Comparison of ENCODE assay signal across 21 mouse cellular contexts in genomic region chr8:105315073-105315769, GRCm38 (mm10). TPM values are rescaled to one million over a fixed set of nuclear protein-coding genes. Genes with fewer than 3 reads are reported as not detected.
DNase-seq lines count a peak whose midpoint lies in the region; ATAC-seq and TF ChIP-seq lines count a peak whose summit lies in the region.
"Had no signal": no experiment of that assay in that cellular context is flagged by ENCODE, and none has a peak within 500 bp of the region (broad histone marks: within the 10 kb centered on the region; RNA-seq: fewer than 3 reads in every experiment).

No protein-coding gene starts in this region.

- H3K9me3 ChIP-seq in hindbrain, embryonic 15.5 days: no peaks in the 10 kb centered on the region
- no peaks in the 10 kb centered on the region for H3K9me3 ChIP-seq in hindbrain, postnatal 0 days (ENCODE audit: low read length)
- H3K9me3 ChIP-seq in megakaryocyte, embryonic 14.5 days: no peaks in the 10 kb centered on the region
- H3K9me3 ChIP-seq: forebrain, embryonic 12.5 days; heart, embryonic 15.5 days had no signal

- no peak overlapping the region for H3K9ac ChIP-seq in hindbrain, embryonic 15.5 days
- H3K9ac ChIP-seq in hindbrain, postnatal 0 days (replicated peaks; ENCODE audit: low read length): no peak overlapping the region
- H3K9ac ChIP-seq: forebrain, embryonic 12.5 days; heart, embryonic 15.5 days had no signal

- no peak for TF ChIP-seq CTCF in hindbrain, postnatal 0 days (IDR thresholded peaks at IDR 0.05; ENCODE audit: low read depth)

- H3K27me3 ChIP-seq in hindbrain, embryonic 15.5 days: no peaks in the 10 kb centered on the region
- H3K27me3 ChIP-seq in hindbrain, postnatal 0 days (ENCODE audit: insufficient read depth, low read length): no peaks in the 10 kb centered on the region
- no peaks in the 10 kb centered on the region for H3K27me3 ChIP-seq in megakaryocyte, embryonic 14.5 days (replicated peaks)
- H3K27me3 ChIP-seq: forebrain, embryonic 12.5 days; heart, embryonic 15.5 days had no signal

- no peak overlapping the region for H3K27ac ChIP-seq in hindbrain, embryonic 15.5 days (replicated peaks)
- no peak overlapping the region for H3K27ac ChIP-seq in hindbrain, postnatal 0 days
- H3K27ac ChIP-seq: forebrain, embryonic 12.5 days; heart, embryonic 15.5 days; layer of hippocampus, adult 2 months had no signal

- H3K4me1 ChIP-seq in hindbrain, embryonic 15.5 days (replicated peaks): no peaks in the 10 kb centered on the region
- no peaks in the 10 kb centered on the region for H3K4me1 ChIP-seq in hindbrain, postnatal 0 days (ENCODE audit: insufficient read depth, low read length)
- H3K4me1 ChIP-seq in megakaryocyte, embryonic 14.5 days: peaks cover 95% of the 10 kb centered on the region
- H3K4me1 ChIP-seq: forebrain, embryonic 12.5 days had no signal

- intact Hi-C loops in left cerebral cortex, postnatal 10 days (cut with DNase I): no loop called here

- H3K36me3 ChIP-seq in hindbrain, embryonic 15.5 days: peaks cover 49% of the 10 kb centered on the region
- H3K36me3 ChIP-seq in hindbrain, postnatal 0 days (ENCODE audit: insufficient read depth, low read length): peaks cover 62% of the 10 kb centered on the region
- peaks cover 99% of the 10 kb centered on the region for H3K36me3 ChIP-seq in megakaryocyte, embryonic 14.5 days (replicated peaks; ENCODE audit: low read length)

- H3K4me3 ChIP-seq in hindbrain, embryonic 15.5 days: no peak overlapping the region
- no peak overlapping the region for H3K4me3 ChIP-seq in hindbrain, postnatal 0 days (ENCODE audit: low read length)
- peak overlapping the region; percentile 14 for H3K4me3 ChIP-seq in megakaryocyte, embryonic 14.5 days (replicated peaks)
- H3K4me3 ChIP-seq: forebrain, embryonic 12.5 days; heart, embryonic 15.5 days; layer of hippocampus, adult 2 months had no signal

- ATAC-seq in hindbrain, embryonic 15.5 days (ENCODE audit: low FRiP score, low read depth): 0 out of 2 replicates have a peak, but pooled peaks have one; percentile 12
- no peak for ATAC-seq in hindbrain, postnatal 0 days
- no peak for ATAC-seq in megakaryocyte, adult 5-6 weeks (ENCODE audit: poor library complexity, severe bottlenecking)
- ATAC-seq: activated CD4-positive, CD25-positive, alpha-beta regulatory T cell, adult 4 months; CD4-positive, CD25-positive, alpha-beta regulatory T cell, adult 4 months; midbrain, embryonic 16.5 days had no signal

- peak; percentile 58 for DNase-seq in cerebellum, adult 11 months
- no peak for DNase-seq in cerebellum, postnatal 4 days (ENCODE audit: low spot score in 2 of 2)
- DNase-seq in hindbrain, postnatal 0 days (ENCODE audit: low spot score): no peak
- no peak for DNase-seq in left cerebral cortex, postnatal 10 days (ENCODE audit: extremely low spot score in 1 of 2, low spot score in 2 of 2)
- DNase-seq in right cerebral cortex, postnatal 10 days (ENCODE audit: low spot score in 2 of 2): no peak
- DNase-seq: adrenal gland, postnatal 14 days; gastrocnemius, postnatal 14 days; heart, adult 18-20 months; heart, postnatal 4 days; kidney, adult 18-20 months; kidney, postnatal 14 days; layer of hippocampus, postnatal 36 days had no signal

- 89% methylated on average over 18 of the region's 18 CpGs for WGBS in hindbrain, embryonic 15.5 days
- WGBS in hindbrain, postnatal 0 days: 88% methylated on average over 18 of the region's 18 CpGs

- no peak overlapping the region for H3K4me2 ChIP-seq in hindbrain, embryonic 15.5 days
- H3K4me2 ChIP-seq in hindbrain, postnatal 0 days (ENCODE audit: low read depth, low read length): no peak overlapping the region
- H3K4me2 ChIP-seq: forebrain, embryonic 12.5 days; heart, embryonic 15.5 days had no signal

RNA-seq across cellular contexts. Expression of gene Elmo3, which starts 9.8 kb away (rescaled TPM):
- polyA plus RNA-seq in hindbrain, embryonic 15.5 days (2015; fragmentation: Nextera tagmentation; extraction: Ambion mirVana): 1.3 and 1.5 TPM in 2 replicates
- total RNA-seq in hindbrain, postnatal 0 days (2014; rRNA removed): 1.2 and 1.5 TPM in 2 replicates
- polyA plus RNA-seq in hindbrain, postnatal 0 days (2015; fragmentation: Nextera tagmentation; extraction: Ambion mirVana): 1.6 and 1.7 TPM in 2 replicates
- polyA plus RNA-seq in megakaryocyte, embryonic 14.5 days (2012; ENCODE audit: insufficient read depth, low replicate concordance): 0.63 TPM in 1 of 2 replicates, not detected in the other
- 0.46 and 0.58 TPM in 2 replicates for total RNA-seq in megakaryocyte, adult 5-6 weeks (2015)
- 0.20 and 0.51 TPM in 2 replicates for total RNA-seq in megakaryocyte, adult 5-6 weeks (2017)
- total RNA-seq in left cerebral cortex, postnatal 10 days (2021): under 1 TPM; 0.41 to 0.83 TPM

RNA-seq across cellular contexts. Expression of gene Lrrc29, which starts 10.9 kb away (rescaled TPM):
- 0.80 and 0.85 TPM in 2 replicates for polyA plus RNA-seq in hindbrain, embryonic 15.5 days (2015; fragmentation: Nextera tagmentation; extraction: Ambion mirVana)
- 1.9 and 5.2 TPM in 2 replicates for total RNA-seq in hindbrain, postnatal 0 days (2014; rRNA removed)
- polyA plus RNA-seq in hindbrain, postnatal 0 days (2015; fragmentation: Nextera tagmentation; extraction: Ambion mirVana): 3.1 and 4.1 TPM in 2 replicates
- polyA plus RNA-seq in megakaryocyte, embryonic 14.5 days (2012; ENCODE audit: insufficient read depth, low replicate concordance): 13.0 and 15.5 TPM in 2 replicates
- total RNA-seq in megakaryocyte, adult 5-6 weeks (2015): 0.89 and 1.8 TPM in 2 replicates
- 1.7 and 3.1 TPM in 2 replicates for total RNA-seq in megakaryocyte, adult 5-6 weeks (2017)
- 1 to 10 TPM; 5.4 to 5.6 TPM for total RNA-seq in left cerebral cortex, postnatal 10 days (2021)

RNA-seq across cellular contexts. Expression of gene Tmem208, which starts 10.9 kb away (rescaled TPM):
- 132 and 143 TPM in 2 replicates for polyA plus RNA-seq in hindbrain, embryonic 15.5 days (2015; fragmentation: Nextera tagmentation; extraction: Ambion mirVana)
- 72.1 and 101 TPM in 2 replicates for total RNA-seq in hindbrain, postnatal 0 days (2014; rRNA removed)
- 138 and 143 TPM in 2 replicates for polyA plus RNA-seq in hindbrain, postnatal 0 days (2015; fragmentation: Nextera tagmentation; extraction: Ambion mirVana)
- polyA plus RNA-seq in megakaryocyte, embryonic 14.5 days (2012; ENCODE audit: insufficient read depth, low replicate concordance): 61.6 and 71.6 TPM in 2 replicates
- total RNA-seq in megakaryocyte, adult 5-6 weeks (2015): 65.7 and 72.3 TPM in 2 replicates
- total RNA-seq in megakaryocyte, adult 5-6 weeks (2017): 33.0 and 40.9 TPM in 2 replicates
- total RNA-seq in left cerebral cortex, postnatal 10 days (2021): 10 to 100 TPM; 47.4 to 47.9 TPM

RNA-seq across cellular contexts. Expression of gene E2f4, which starts 17.8 kb away (rescaled TPM):
- 44.0 and 51.0 TPM in 2 replicates for polyA plus RNA-seq in hindbrain, embryonic 15.5 days (2015; fragmentation: Nextera tagmentation; extraction: Ambion mirVana)
- total RNA-seq in hindbrain, postnatal 0 days (2014; rRNA removed): 39.2 and 44.8 TPM in 2 replicates
- 25.6 and 28.3 TPM in 2 replicates for polyA plus RNA-seq in hindbrain, postnatal 0 days (2015; fragmentation: Nextera tagmentation; extraction: Ambion mirVana)
- 39.4 and 41.2 TPM in 2 replicates for polyA plus RNA-seq in megakaryocyte, embryonic 14.5 days (2012; ENCODE audit: insufficient read depth, low replicate concordance)
- total RNA-seq in megakaryocyte, adult 5-6 weeks (2015): 75.8 and 76.8 TPM in 2 replicates
- 26.9 and 33.7 TPM in 2 replicates for total RNA-seq in megakaryocyte, adult 5-6 weeks (2017)
- total RNA-seq in left cerebral cortex, postnatal 10 days (2021): 10 to 100 TPM; 29.6 to 30.2 TPM

RNA-seq across cellular contexts. Expression of gene Exoc3l, which starts 19.3 kb away (rescaled TPM):
- polyA plus RNA-seq in hindbrain, embryonic 15.5 days (2015; fragmentation: Nextera tagmentation; extraction: Ambion mirVana): 11.6 and 14.2 TPM in 2 replicates
- 2.4 and 8.2 TPM in 2 replicates for total RNA-seq in hindbrain, postnatal 0 days (2014; rRNA removed)
- polyA plus RNA-seq in hindbrain, postnatal 0 days (2015; fragmentation: Nextera tagmentation; extraction: Ambion mirVana): 5.9 and 8.0 TPM in 2 replicates
- 76.3 and 141 TPM in 2 replicates for polyA plus RNA-seq in megakaryocyte, embryonic 14.5 days (2012; ENCODE audit: insufficient read depth, low replicate concordance)
- 0.09 and 0.25 TPM in 2 replicates for total RNA-seq in megakaryocyte, adult 5-6 weeks (2015)
- 0.26 TPM in 1 of 2 replicates, not detected in the other for total RNA-seq in megakaryocyte, adult 5-6 weeks (2017)
- 1 to 10 TPM; 4.2 to 4.3 TPM for total RNA-seq in left cerebral cortex, postnatal 10 days (2021)
